Mouse (Mus musculus) lung, postnatal 0 days (tissue): ENCODE data around the gene Ccnk. TPM values are rescaled to one million over a fixed set of nuclear protein-coding genes. Genes with fewer than 3 reads are reported as not detected.

Source experiments
- ATAC-seq: fragments of 200-750 bp; cut with Nextera tagmentation; 2 replicates; pipeline ENCODE4 v1.8.0; 2017; ENCODE audit warnings: moderate library complexity
- DNase-seq: peaks from one replicate; pipeline ENCODE4 v3.0.0-alpha.2; 2016; ENCODE audit warnings: low spot score
- H3K27ac ChIP-seq: fragments of 300-500 bp; sonication (generic); 2 replicates; pipeline ENCODE4 v1.5.1; 2014; ENCODE audit warnings: antibody characterized with exemption, mild to moderate bottlenecking, low read length, mixed read lengths
- H3K27me3 ChIP-seq: fragments of 300-500 bp; sonication (generic); replicated peaks from 2 replicates; pipeline ENCODE4 v1.6.1; 2014; ENCODE audit warnings: low read length, mixed read lengths; ENCODE audit not compliant: insufficient read depth
- H3K36me3 ChIP-seq: fragments of 300-500 bp; sonication (generic); 2 replicates; pipeline ENCODE4 v1.6.1; 2014; ENCODE audit warnings: low read length, mixed read lengths; ENCODE audit not compliant: insufficient read depth
- H3K4me1 ChIP-seq: fragments of 300-500 bp; sonication (generic); 2 replicates; pipeline ENCODE4 v1.6.1; 2014; ENCODE audit warnings: antibody characterized with exemption, low read depth, low read length, mixed read lengths; ENCODE audit not compliant: insufficient read depth
- H3K4me2 ChIP-seq: fragments of 300-500 bp; sonication (generic); replicated peaks from 2 replicates; pipeline ENCODE4 v1.6.1; 2014; ENCODE audit warnings: low read depth, mild to moderate bottlenecking, low read length, moderate library complexity, mixed read lengths
- H3K4me3 ChIP-seq: fragments of 300-500 bp; sonication (generic); 2 replicates; pipeline ENCODE4 v1.5.1; 2014; ENCODE audit warnings: low read depth, low read length
- H3K9ac ChIP-seq: fragments of 300-500 bp; sonication (generic); replicated peaks from 2 replicates; pipeline ENCODE4 v1.6.1; 2014; ENCODE audit warnings: low read depth, mild to moderate bottlenecking
- H3K9me3 ChIP-seq: fragments of 300-500 bp; sonication (generic); 2 replicates; pipeline ENCODE4 v1.6.1; 2016; ENCODE audit warnings: low read length, mixed read lengths
- CTCF ChIP-seq: IDR thresholded peaks from 2 replicates; pipeline ENCODE4 v1.5.1; 2016; ENCODE audit warnings: antibody characterized with exemption, mild to moderate bottlenecking
- EP300 ChIP-seq: IDR thresholded peaks from 2 replicates; pipeline ENCODE4 v1.6.1; 2016; ENCODE audit warnings: antibody characterized with exemption, mild to moderate bottlenecking, control low read depth
- WGBS: fragments of 180-500 bp; shearing (Covaris S2); extraction: QIAGEN DNeasy Blood & Tissue Kit; methylation state at CpG from one replicate; pipeline ENCODE4 v1.1.7; 2014; 5-methylcytosine and 5-hydroxymethylcytosine counted together
- polyA plus RNA-seq: library from polyadenylated mRNA; unstranded; fragments of >200 nt; fragmentation: Nextera tagmentation; extraction: Ambion mirVana; gene quantifications from 2 replicates; pipeline ENCODE4 v1.2.1, GENCODE M21; 2015

The Ccnk gene
- 2.0 and 2.5 TPM in 2 replicates for polyA plus RNA-seq

- Histone ChIP-seq H3K4me2 (peak within 1 kb of the TSS; percentile 85), H3K27ac (peak within 1 kb of the TSS; percentile 97), H3K4me1 (peaks cover 17% of the 10 kb centered on the region; the same call in 1 of the 2 replicates), H3K9me3 (no peaks in the 10 kb centered on the region), H3K4me3 (peak within 1 kb of the TSS; percentile 92), H3K9ac (peak within 1 kb of the TSS; percentile 95), H3K27me3 (no peaks in the 10 kb centered on the region), H3K36me3 (0 out of 2 replicates have a peak, but pooled peaks cover 5% of the 10 kb centered on the region)
- TF ChIP-seq EP300 (peak; percentile 88), CTCF (peak; percentile 56)
- DNase-seq, result peak; percentile 100
- WGBS, result under 1% methylated on average over 65 of the region's 82 CpGs
- peak; percentile 97 for ATAC-seq
Observed at GRCm38 (mm10) chr12:108179321-108180266, at the start of gene Ccnk. TSS of gene Ccnk (plus strand) at chr12:108179579.

GRCm38 (mm10) chr12:108132450-108133070 lies 46.8 kb upstream of the Ccnk start:
- Histone ChIP-seq H3K9ac (no peak overlapping the region), H3K36me3 (peaks cover 8% of the 10 kb centered on the region; the same call in 1 of the 2 replicates), H3K27me3 (no peaks in the 10 kb centered on the region), H3K4me1 (no peaks in the 10 kb centered on the region), H3K4me3 (no peak overlapping the region), H3K27ac (no peak overlapping the region), H3K9me3 (0 out of 2 replicates have a peak, but pooled peaks cover 4% of the 10 kb centered on the region), H3K4me2 (no peak overlapping the region)
- no peak for ATAC-seq
- no peak for DNase-seq
- no peak for TF ChIP-seq EP300
- no peak for TF ChIP-seq CTCF
- WGBS, result 90% methylated on average over 8 of the region's 8 CpGs

DNA sequence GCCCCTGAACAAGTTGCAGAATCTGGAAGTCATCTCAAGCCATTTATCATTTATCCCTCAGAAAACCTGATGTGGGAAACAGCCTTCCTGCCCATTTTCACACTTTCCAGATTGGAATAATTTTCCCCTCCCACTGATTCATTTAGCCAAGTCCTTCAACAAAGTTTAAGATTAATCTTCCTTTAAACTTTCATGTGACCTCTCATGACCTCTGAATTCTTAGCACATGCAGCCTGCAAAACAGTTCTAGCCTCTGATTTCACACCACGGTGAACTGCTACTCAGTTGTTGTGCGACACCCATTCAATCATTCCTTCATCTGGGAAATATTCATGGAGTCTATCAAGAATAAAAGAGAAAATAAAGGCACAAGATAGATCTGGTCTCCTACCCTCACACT lies 46.2 kb upstream of the Ccnk start:
- Histone ChIP-seq H3K4me2 (no peak overlapping the region), H3K9ac (no peak overlapping the region), H3K36me3 (peaks cover 5% of the 10 kb centered on the region; the same call in 1 of the 2 replicates), H3K4me1 (no peaks in the 10 kb centered on the region), H3K9me3 (0 out of 2 replicates have a peak, but pooled peaks cover 4% of the 10 kb centered on the region), H3K27ac (no peak overlapping the region), H3K4me3 (no peak overlapping the region), H3K27me3 (no peaks in the 10 kb centered on the region)
- ATAC-seq, result no peak
- TF ChIP-seq CTCF (no peak), EP300 (no peak)
- 68% methylated on average over 2 of the region's 2 CpGs for WGBS
- DNase-seq, result no peak

- WGBS, result 70% methylated on average over 6 of the region's 6 CpGs
- peaks cover 4% of the 10 kb centered on the region; the same call in 1 of the 2 replicates for H3K36me3 ChIP-seq
- no peak for DNase-seq
- H3K9me3 ChIP-seq, result no peaks in the 10 kb centered on the region
- no peak overlapping the region for H3K27ac ChIP-seq
- no peaks in the 10 kb centered on the region for H3K27me3 ChIP-seq
- H3K9ac ChIP-seq, result no peak overlapping the region
- H3K4me3 ChIP-seq, result no peak overlapping the region
- no peak for TF ChIP-seq EP300
- no peak for TF ChIP-seq CTCF
- no peak for ATAC-seq
- H3K4me2 ChIP-seq, result no peak overlapping the region
- H3K4me1 ChIP-seq, result no peaks in the 10 kb centered on the region
Observed at GRCm38 (mm10) chr12:108135610-108136208, 43.7 kb upstream of the Ccnk start.

DNA sequence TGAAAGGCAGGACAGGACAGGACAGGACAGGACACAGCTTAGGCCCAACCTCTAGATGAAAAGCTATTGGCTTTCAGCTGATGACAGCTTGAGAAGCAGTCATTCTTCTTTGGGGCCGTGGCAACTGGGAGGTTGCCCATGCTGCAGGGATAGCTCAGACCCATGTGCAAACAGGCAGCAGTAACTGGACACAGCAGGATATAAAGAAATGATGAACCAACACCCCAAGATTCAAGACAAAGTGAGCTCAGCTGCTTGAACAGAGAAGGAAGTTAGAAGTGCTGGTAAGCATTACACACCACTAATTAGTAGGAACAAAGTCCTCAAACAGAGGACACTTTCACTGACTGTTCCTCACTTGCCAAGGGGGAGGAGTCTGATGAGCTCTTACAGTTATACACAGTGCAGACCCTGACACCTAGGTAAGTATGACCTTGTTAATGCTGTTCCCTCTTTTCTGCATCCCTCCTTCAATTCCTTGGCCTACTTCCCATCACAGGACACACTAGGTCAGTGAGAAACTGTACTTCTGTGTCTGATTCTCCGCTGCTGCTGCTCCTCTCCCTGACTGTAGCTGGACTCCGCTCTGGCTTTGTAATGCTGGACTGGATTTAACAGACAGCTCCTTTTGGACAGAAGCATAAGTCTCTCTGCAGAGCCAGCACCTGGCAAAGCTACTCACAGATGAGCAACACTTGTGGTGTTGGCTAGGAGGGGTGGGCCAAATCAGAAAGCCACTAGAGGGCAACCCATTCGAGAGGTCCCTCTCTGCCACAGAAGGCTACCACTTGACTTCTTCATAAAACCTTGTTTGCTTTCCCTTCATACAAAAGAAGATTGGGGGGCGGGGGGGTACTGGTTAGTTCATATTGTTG lies 35.5 kb upstream of the Ccnk start:
- Histone ChIP-seq H3K4me3 (no peak overlapping the region), H3K9ac (no peak overlapping the region), H3K9me3 (no peaks in the 10 kb centered on the region), H3K4me1 (no peaks in the 10 kb centered on the region), H3K27ac (no peak overlapping the region), H3K27me3 (no peaks in the 10 kb centered on the region), H3K36me3 (peaks cover 6% of the 10 kb centered on the region; the same call in 1 of the 2 replicates), H3K4me2 (no peak overlapping the region)
- no peak for ATAC-seq
- TF ChIP-seq EP300, result no peak
- no peak for TF ChIP-seq CTCF
- WGBS, result 85% methylated on average over 5 of the region's 5 CpGs
- no peak for DNase-seq
